Mouse (Mus musculus) G1E (cell line): ENCODE data around the gene Tmem115. TPM values are rescaled to one million over a fixed set of nuclear protein-coding genes. Genes with fewer than 3 reads are reported as not detected.

ENCODE experiments used
- ATAC-seq: 2 replicates; pipeline ENCODE4 v1.8.0; 2016; ENCODE audit warnings: mild to moderate bottlenecking; ENCODE audit not compliant: insufficient number of reproducible peaks, poor library complexity, low FRiP score, severe bottlenecking; ENCODE audit errors: extremely low read depth
- DNase-seq: peaks from one replicate; pipeline ENCODE4 v3.0.0; 2012; ENCODE audit warnings: low spot score
- H3K27me3 ChIP-seq: 2 replicates; pipeline ENCODE4 v1.6.1; 2012; ENCODE audit warnings: mild to moderate bottlenecking, low read length, inconsistent platforms; ENCODE audit not compliant: insufficient read depth
- H3K36me3 ChIP-seq: replicated peaks from 2 replicates; pipeline ENCODE3; 2012; ENCODE audit warnings: mild to moderate bottlenecking, inconsistent platforms
- H3K4me1 ChIP-seq: 2 replicates; pipeline ENCODE4 v1.6.1; 2012; ENCODE audit warnings: low read depth, low read length, inconsistent platforms, mixed read lengths; ENCODE audit not compliant: insufficient read depth
- H3K4me3 ChIP-seq: 2 replicates; pipeline ENCODE4 v1.5.1; 2012; ENCODE audit warnings: low read depth, mild to moderate bottlenecking, inconsistent platforms, low read length, moderate library complexity, mixed read lengths
- H3K9me3 ChIP-seq: replicated peaks from 2 replicates; pipeline ENCODE4 v1.6.1; 2012; ENCODE audit warnings: inconsistent platforms
- CTCF ChIP-seq: IDR thresholded peaks from 2 replicates; pipeline ENCODE4 v1.5.1; 2012; ENCODE audit warnings: low read depth, low read length, inconsistent platforms, mixed read lengths
- GATA1 ChIP-seq: IDR thresholded peaks from 2 replicates; pipeline ENCODE4 v1.6.1; 2012; ENCODE audit warnings: borderline replicate concordance, low read length, inconsistent platforms, mixed read lengths
- GATA2 ChIP-seq: IDR thresholded peaks from 2 replicates; pipeline ENCODE4 v1.6.1; 2012; ENCODE audit warnings: low read depth, low read length, inconsistent platforms, borderline replicate concordance
- POLR2AphosphoS5 ChIP-seq: IDR thresholded peaks from 2 replicates; pipeline ENCODE4 v1.6.1; 2012; ENCODE audit warnings: low read depth, low read length, inconsistent platforms; ENCODE audit not compliant: insufficient replicate concordance
- TAL1 ChIP-seq: conservative IDR thresholded peaks from 2 replicates; pipeline ENCODE4 v1.6.1; 2012; ENCODE audit warnings: low read depth, low read length, inconsistent platforms, mixed read lengths
- polyA plus RNA-seq: library from polyadenylated mRNA; stranded (reverse); fragments of >175 nt; gene quantifications from 2 replicates; pipeline ENCODE4 v1.2.3, GENCODE M21; 2012
- total RNA-seq, 2 experiments: library from RNA; stranded (forward) in 1 of 2; stranded (reverse) in 1 of 2; fragments of 200-1000 nt in 1 of 2; fragments of >200 nt in 1 of 2; fragmentation: Nextera tagmentation in 1 of 2; gene quantifications; 2 replicates each; pipeline ENCODE4 v1.2.3; 2014 to 2017

Tmem115 gene
- total and polyA plus RNA-seq, 3 experiments, result 18.0 to 27.1 (median 20.5) TPM

DNA sequence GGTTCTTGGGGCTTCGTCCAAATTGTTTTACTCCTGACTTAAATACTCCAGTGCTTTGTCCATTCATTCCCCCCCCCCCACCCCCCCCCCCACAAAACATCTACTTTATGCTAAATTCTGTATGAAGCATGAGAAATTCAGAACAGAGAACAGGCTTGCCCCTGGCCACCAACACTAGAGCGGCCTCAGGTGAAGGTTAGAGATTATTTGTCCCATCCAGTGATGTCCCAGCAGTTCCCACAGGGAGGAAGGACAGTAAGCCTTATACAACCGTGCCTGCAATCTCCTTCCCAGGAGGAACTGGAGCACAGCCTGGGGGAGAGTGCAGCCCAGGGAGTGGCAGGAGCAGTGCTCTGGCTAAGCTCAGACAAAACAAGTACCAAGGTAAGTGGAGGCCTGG, 44.8 kb downstream of the Tmem115 start, which contains the start of gene Naa80:
Gene Naa80 (plus strand): TSS at position 301 of the 400 bp plus-strand sequence.
- peaks cover 34% of the 10 kb centered on the region for H3K36me3 ChIP-seq
- peaks cover 79% of the 10 kb centered on the region for H3K4me1 ChIP-seq
- ATAC-seq (no peak), DNase-seq (no peak)
- TF ChIP-seq GATA1, result no peak
- TF ChIP-seq POLR2AphosphoS5, result no peak
- no peak for TF ChIP-seq GATA2
- no peak for TF ChIP-seq CTCF
- TF ChIP-seq TAL1, result no peak
- no peaks in the 10 kb centered on the region for H3K9me3 ChIP-seq
- H3K27me3 ChIP-seq, result no peaks in the 10 kb centered on the region
- H3K4me3 ChIP-seq, result no peak within 1 kb of the TSS

GRCm38 (mm10) chr9:107579023-107579900, 45.5 kb downstream of the Tmem115 start:
- Histone ChIP-seq H3K4me1 (peaks cover 86% of the 10 kb centered on the region), H3K27me3 (no peaks in the 10 kb centered on the region), H3K9me3 (no peaks in the 10 kb centered on the region), H3K36me3 (peaks cover 40% of the 10 kb centered on the region), H3K4me3 (no peak overlapping the region)
- no peak for ATAC-seq
- TF ChIP-seq CTCF (no peak), TAL1 (no peak)
- no peak for DNase-seq

- DNase-seq, result peak; percentile 73
- no peak for TF ChIP-seq GATA1
- no peak for TF ChIP-seq POLR2AphosphoS5
- TF ChIP-seq TAL1, result no peak
- TF ChIP-seq CTCF, result no peak
- no peak for TF ChIP-seq GATA2
- Histone ChIP-seq H3K9me3 (no peaks in the 10 kb centered on the region), H3K27me3 (no peaks in the 10 kb centered on the region), H3K36me3 (peaks cover 53% of the 10 kb centered on the region), H3K4me1 (peaks cover 91% of the 10 kb centered on the region), H3K4me3 (peak within 1 kb of the TSS; percentile 83)
- peak; percentile 81 for ATAC-seq
Measured at GRCm38 (mm10) chr9:107580501-107581317, 47.0 kb downstream of the Tmem115 start, which contains the start of gene Hyal3. Gene Hyal3 (plus strand): TSS chr9:107580818.

- Histone ChIP-seq H3K4me1 (peaks cover 92% of the 10 kb centered on the region), H3K36me3 (peaks cover 57% of the 10 kb centered on the region), H3K9me3 (no peaks in the 10 kb centered on the region), H3K4me3 (peak overlapping the region; percentile 83), H3K27me3 (no peaks in the 10 kb centered on the region)
- no peak for TF ChIP-seq CTCF
- no peak for TF ChIP-seq GATA2
- TF ChIP-seq POLR2AphosphoS5, result no peak
- TF ChIP-seq GATA1, result no peak
- ATAC-seq (no peak), DNase-seq (no peak)
Measured at GRCm38 (mm10) chr9:107581584-107581983, 47.8 kb downstream of the Tmem115 start.

DNA sequence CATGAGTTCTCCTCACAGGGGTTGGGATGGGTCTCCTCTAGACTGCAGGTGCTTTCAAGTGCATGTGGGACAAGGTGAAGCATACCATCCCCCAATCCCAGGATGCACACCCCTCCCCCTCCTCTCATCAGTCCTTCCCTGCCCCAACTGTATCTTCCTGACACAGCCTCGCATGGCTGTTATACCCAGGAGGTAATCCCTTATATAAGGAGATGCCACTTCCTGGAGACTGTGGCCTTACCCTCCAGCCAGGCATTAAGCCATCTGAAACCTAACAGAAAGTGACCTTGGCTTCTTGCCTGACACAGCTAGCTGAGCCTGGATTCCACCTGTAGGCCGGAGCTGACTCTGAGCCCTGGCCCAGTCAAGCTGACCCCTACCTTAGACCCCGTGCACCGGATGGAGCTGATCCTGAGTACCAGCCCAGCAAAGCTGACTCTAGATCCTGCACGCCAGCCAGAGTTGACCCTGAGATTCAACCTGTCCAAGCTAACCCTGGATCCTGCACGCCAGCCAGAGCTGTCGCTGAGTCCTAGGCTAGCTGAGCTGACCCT, 48.8 kb downstream of the Tmem115 start:
- H3K27me3 ChIP-seq, result no peaks in the 10 kb centered on the region
- H3K4me1 ChIP-seq, result peaks cover 84% of the 10 kb centered on the region
- H3K36me3 ChIP-seq, result peaks cover 57% of the 10 kb centered on the region
- H3K9me3 ChIP-seq, result no peaks in the 10 kb centered on the region
- no peak for DNase-seq
- peak overlapping the region; percentile 83; the same call in 1 of the 2 replicates for H3K4me3 ChIP-seq
- ATAC-seq, result no peak
- TF ChIP-seq GATA1 (no peak), GATA2 (no peak), POLR2AphosphoS5 (no peak)

DNA sequence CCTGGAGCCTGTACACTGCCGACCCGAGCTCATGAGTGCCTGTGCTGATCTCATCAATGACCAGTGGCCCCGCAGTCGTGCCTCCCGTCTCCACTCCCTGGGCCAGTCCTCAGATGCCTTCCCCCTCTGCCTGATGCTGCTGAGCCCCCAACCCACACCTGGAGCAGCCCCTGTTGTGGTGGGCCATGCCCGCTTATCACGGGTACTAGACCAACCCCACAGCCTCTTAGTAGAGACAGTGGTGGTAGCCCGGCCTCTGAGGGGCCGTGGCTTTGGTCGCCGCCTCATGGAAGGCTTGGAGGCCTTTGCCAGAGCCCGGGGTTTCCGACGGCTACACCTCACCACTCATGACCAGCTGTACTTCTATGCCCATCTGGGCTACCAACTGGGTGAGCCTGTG, 49.4 kb downstream of the Tmem115 start:
- Histone ChIP-seq H3K4me3 (peak overlapping the region; percentile 83; the same call in 1 of the 2 replicates), H3K4me1 (peaks cover 82% of the 10 kb centered on the region), H3K36me3 (peaks cover 52% of the 10 kb centered on the region), H3K27me3 (no peaks in the 10 kb centered on the region), H3K9me3 (no peaks in the 10 kb centered on the region)
- ATAC-seq (no peak), DNase-seq (no peak)
- no peak for TF ChIP-seq CTCF
- TF ChIP-seq GATA2, result no peak
- no peak for TF ChIP-seq TAL1
- TF ChIP-seq GATA1, result no peak
- TF ChIP-seq POLR2AphosphoS5, result no peak
